Mouse (Mus musculus) liver, embryonic 12.5 days (tissue): Measurements from ENCODE around the gene Myl9. TPM values are rescaled to one million over a fixed set of nuclear protein-coding genes. Genes with fewer than 3 reads are reported as not detected.
"Not testable (repeated sequence)": the region's sequence is repeated elsewhere in the genome, so short reads cannot be mapped to it uniquely, and the experiment has no call there.

Experiments
- ATAC-seq: fragments of 200-750 bp; cut with Nextera tagmentation; 2 replicates; pipeline ENCODE4 v1.8.0; 2017; ENCODE audit warnings: moderate number of reproducible peaks, mild to moderate bottlenecking, moderate library complexity
- H3K27ac ChIP-seq: fragments of 300-500 bp; sonication (generic); 2 replicates; pipeline ENCODE4 v1.5.1; 2016; ENCODE audit warnings: mild to moderate bottlenecking
- H3K27me3 ChIP-seq: fragments of 300-500 bp; sonication (generic); replicated peaks from 2 replicates; pipeline ENCODE4 v1.6.1; 2016; ENCODE audit warnings: mild to moderate bottlenecking, moderate library complexity
- H3K36me3 ChIP-seq: fragments of 300-500 bp; sonication (generic); 2 replicates; pipeline ENCODE4 v1.6.1; 2016; ENCODE audit warnings: mild to moderate bottlenecking, moderate library complexity
- H3K4me1 ChIP-seq: fragments of 300-500 bp; sonication (generic); 2 replicates; pipeline ENCODE4 v1.6.1; 2016
- H3K4me2 ChIP-seq: fragments of 300-500 bp; sonication (generic); 2 replicates; pipeline ENCODE4 v1.6.1; 2016; ENCODE audit warnings: mild to moderate bottlenecking, moderate library complexity
- H3K4me3 ChIP-seq: fragments of 300-500 bp; sonication (generic); 2 replicates; pipeline ENCODE4 v1.5.1; 2016; ENCODE audit warnings: mild to moderate bottlenecking, moderate library complexity
- H3K9ac ChIP-seq: fragments of 300-500 bp; sonication (generic); 2 replicates; pipeline ENCODE4 v1.6.1; 2016; ENCODE audit warnings: mild to moderate bottlenecking, moderate library complexity
- H3K9me3 ChIP-seq: fragments of 300-500 bp; sonication (generic); replicated peaks from 2 replicates; pipeline ENCODE4 v1.6.1; 2016; ENCODE audit warnings: mild to moderate bottlenecking, moderate library complexity
- WGBS: fragments of 180-500 bp; shearing (Covaris S2); methylation state at CpG from one replicate; pipeline ENCODE4 v1.1.7; 2016; ENCODE audit not compliant: insufficient replicate concordance; 5-methylcytosine and 5-hydroxymethylcytosine counted together
- polyA plus RNA-seq: library from polyadenylated mRNA; unstranded; fragments of >200 nt; fragmentation: Nextera tagmentation; extraction: Ambion mirVana; gene quantifications from 2 replicates; pipeline ENCODE4 v1.2.1, GENCODE M21; 2016

Gene Myl9
- polyA plus RNA-seq, 1 experiment from 2014 or later = 76.1 TPM

- 73% methylated on average over 3 of the region's 3 CpGs for WGBS
- no peaks in the 10 kb centered on the region for H3K9me3 ChIP-seq
- no peak overlapping the region for H3K9ac ChIP-seq
- no peak overlapping the region for H3K4me2 ChIP-seq
- H3K27ac ChIP-seq = no peak overlapping the region
- no peaks in the 10 kb centered on the region for H3K36me3 ChIP-seq
- no peak overlapping the region for H3K4me3 ChIP-seq
- peaks cover 21% of the 10 kb centered on the region; the same call in 1 of the 2 replicates for H3K27me3 ChIP-seq
- H3K4me1 ChIP-seq = no peaks in the 10 kb centered on the region
- no peak for ATAC-seq
Observed at GRCm38 (mm10) chr2:156815412-156815811, 40.2 kb downstream of the Myl9 start.

- Histone ChIP-seq H3K4me2 (no peak overlapping the region), H3K27me3 (peaks cover 21% of the 10 kb centered on the region; the same call in 1 of the 2 replicates), H3K4me1 (no peaks in the 10 kb centered on the region), H3K36me3 (no peaks in the 10 kb centered on the region), H3K9me3 (no peaks in the 10 kb centered on the region), H3K4me3 (no peak overlapping the region), H3K9ac (no peak overlapping the region), H3K27ac (no peak overlapping the region)
- 45% methylated on average over 1 of the region's 1 CpGs for WGBS
- no peak for ATAC-seq
Observed at GRCm38 (mm10) chr2:156816116-156816515, 40.9 kb downstream of the Myl9 start.

GRCm38 (mm10) chr2:156825128-156825527, 49.9 kb downstream of the Myl9 start:
- H3K9ac ChIP-seq, H3K4me3 ChIP-seq, H3K27me3 ChIP-seq, H3K9me3 ChIP-seq, ATAC-seq, H3K4me1 ChIP-seq, H3K4me2 ChIP-seq, H3K27ac ChIP-seq, H3K36me3 ChIP-seq: not testable (repeated sequence)
- WGBS = 77% methylated on average over 6 of the region's 6 CpGs

Other genes starting within 250 kb of the Myl9 start
- 20.9 and 22.6 TPM in 2 replicates for gene Aar2, start 227.8 kb upstream of the Myl9 start, polyA plus RNA-seq
- gene Dlgap4, start 161.7 kb upstream of the Myl9 start, polyA plus RNA-seq = 24.5 and 28.7 TPM in 2 replicates
- gene Tgif2, start 64.6 kb downstream of the Myl9 start, polyA plus RNA-seq = 15.4 and 16.2 TPM in 2 replicates
- 2.5 and 2.7 TPM in 2 replicates for gene 4930518I15Rik, start 82.5 kb downstream of the Myl9 start, polyA plus RNA-seq
- gene Rab5if, start 87.7 kb downstream of the Myl9 start, polyA plus RNA-seq = 250 and 266 TPM in 2 replicates
- gene Sla2, start 111.8 kb downstream of the Myl9 start, polyA plus RNA-seq = 6.2 and 7.1 TPM in 2 replicates
- 55.4 and 56.4 TPM in 2 replicates for gene Ndrg3, start 216.6 kb downstream of the Myl9 start, polyA plus RNA-seq
- gene Dsn1, start 231.7 kb downstream of the Myl9 start, polyA plus RNA-seq = 38.7 TPM in 2 replicates